Mouse (Mus musculus): ENCODE results near the gene Zfp423. TPM values are rescaled to one million over a fixed set of nuclear protein-coding genes. Genes with fewer than 3 reads are reported as not detected.

Gene Zfp423
- polyA plus RNA-seq, 1 experiment from 2014 or later = 0.01 TPM

DNA sequence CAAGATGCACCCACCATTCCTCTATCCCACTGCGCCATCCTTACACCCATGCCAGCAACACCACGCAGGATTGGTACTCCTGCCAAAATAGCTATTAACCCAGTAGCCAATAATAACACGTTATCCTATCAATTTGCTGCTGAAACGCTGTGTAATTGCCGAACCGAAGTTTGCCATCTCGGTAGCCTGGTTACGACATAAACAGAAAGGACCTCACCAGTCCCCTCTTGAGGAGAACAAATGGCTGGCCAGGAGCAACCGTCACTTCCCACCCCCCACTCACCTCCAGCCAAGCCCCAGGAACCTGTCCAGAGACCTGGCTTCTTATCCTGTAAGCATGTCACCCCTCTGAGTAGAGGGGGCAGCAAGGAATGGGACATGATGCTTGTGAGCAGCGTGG lies 156.0 kb downstream of the Zfp423 start:
- ChIA-PET POLR2A (no interaction called here), CTCF (no interaction called here)
- H3K27me3 ChIP-seq = peaks cover 45% of the 10 kb centered on the region
- TF ChIP-seq CTCF (IDR thresholded peaks at IDR 0.05) = no peak
- ATAC-seq (no peak), DNase-seq (ENCODE audit: low read depth, low spot score) (no peak)
- in situ Hi-C loops (cut with MboI; ENCODE audit: low pct_unique_long_range_greater_than_20kb) = no loop called here

- ATAC-seq = no peak
Observed at GRCm38 (mm10) chr8:87802571-87802970, 156.8 kb downstream of the Zfp423 start.

GRCm38 (mm10) chr8:87800121-87800520 lies 159.3 kb downstream of the Zfp423 start:
- no peak for TF ChIP-seq CTCF (IDR thresholded peaks at IDR 0.05)
- POLR2A ChIA-PET = interaction anchor here (0.7 kb wide), 1 partner anchor 292 kb away, joined by 3 read pairs; no protein-coding TSS in a partner anchor
- CTCF ChIA-PET = no interaction called here
- H3K27me3 ChIP-seq = peaks cover 46% of the 10 kb centered on the region
- ATAC-seq (no peak), DNase-seq (ENCODE audit: low read depth, low spot score) (no peak)
- in situ Hi-C loops (cut with MboI; ENCODE audit: low pct_unique_long_range_greater_than_20kb) = no loop called here

More at GRCm38 (mm10) chr8:87802571-87802970, 156.8 kb downstream of the Zfp423 start:
- ChIA-PET CTCF (no interaction called here), POLR2A (no interaction called here)
- TF ChIP-seq CTCF (IDR thresholded peaks at IDR 0.05) = no peak
- peaks cover 44% of the 10 kb centered on the region for H3K27me3 ChIP-seq
- no peak for DNase-seq (ENCODE audit: low read depth, low spot score)
- in situ Hi-C loops (cut with MboI; ENCODE audit: low pct_unique_long_range_greater_than_20kb) = no loop called here

GRCm38 (mm10) chr8:87796234-87796633 lies 163.2 kb downstream of the Zfp423 start:
- CTCF ChIA-PET = no interaction called here
- ATAC-seq (no peak), DNase-seq (ENCODE audit: low read depth, low spot score) (no peak)
- in situ Hi-C loops (cut with MboI; ENCODE audit: low pct_unique_long_range_greater_than_20kb) = no loop called here
- TF ChIP-seq CTCF (IDR thresholded peaks at IDR 0.05) = no peak
- peaks cover 27% of the 10 kb centered on the region for H3K27me3 ChIP-seq
- POLR2A ChIA-PET = no interaction called here

DNA sequence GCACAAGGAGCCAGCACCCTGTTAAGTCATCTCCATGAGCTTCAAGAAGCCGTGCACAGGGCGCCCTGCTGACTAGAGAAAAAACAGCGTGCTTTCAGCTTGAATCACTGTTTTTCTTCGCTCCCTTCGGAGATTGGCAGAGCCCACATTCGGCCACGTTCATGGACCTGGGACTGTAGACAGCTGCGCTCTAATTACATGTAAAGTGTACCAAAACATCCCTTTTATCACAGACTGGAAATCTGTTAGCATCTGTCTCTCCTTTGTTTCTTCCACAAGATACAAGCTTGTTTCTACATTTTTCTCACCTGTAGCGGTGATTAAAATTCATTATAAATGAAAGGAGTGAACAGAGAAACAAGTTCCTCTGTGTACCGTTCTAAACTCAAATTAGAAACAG lies 164.8 kb downstream of the Zfp423 start:
- ATAC-seq (no peak), DNase-seq (ENCODE audit: low read depth, low spot score) (no peak)
- ChIA-PET CTCF (interaction anchor here (1.5 kb wide), 1 partner anchor 13 kb away, joined by 3 read pairs; no protein-coding TSS in a partner anchor), POLR2A (no interaction called here)
- TF ChIP-seq CTCF (IDR thresholded peaks at IDR 0.05) = no peak
- H3K27me3 ChIP-seq = peaks cover 24% of the 10 kb centered on the region
- in situ Hi-C loops (cut with MboI; ENCODE audit: low pct_unique_long_range_greater_than_20kb) = no loop called here

DNA sequence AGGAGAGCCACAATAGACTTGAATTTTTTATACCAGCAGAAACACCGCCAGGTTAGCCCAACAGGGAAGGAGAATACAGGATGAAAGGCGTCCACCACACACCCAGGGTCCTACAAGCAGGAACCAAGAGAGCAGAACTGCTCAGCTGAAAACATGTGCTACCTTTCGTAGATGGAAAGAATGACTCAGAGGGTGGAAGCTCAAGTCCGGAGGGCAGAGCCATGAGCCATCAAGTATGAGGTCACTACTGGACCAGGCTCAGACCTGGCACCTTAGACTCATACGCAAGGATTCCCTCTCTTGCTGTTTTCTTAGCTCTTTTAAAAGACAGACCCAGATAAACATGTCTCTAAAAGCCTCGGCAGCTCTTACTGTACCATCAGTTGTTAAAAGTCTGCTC lies 168.3 kb downstream of the Zfp423 start:
- in situ Hi-C loops (cut with MboI; ENCODE audit: low pct_unique_long_range_greater_than_20kb) = no loop called here
- DNase-seq (ENCODE audit: low read depth, low spot score) (no peak), ATAC-seq (no peak)
- H3K27me3 ChIP-seq = peaks cover 15% of the 10 kb centered on the region
- ChIA-PET CTCF (interaction anchor here (1.0 kb wide), 1 partner anchor 16 kb away, joined by 3 read pairs; no protein-coding TSS in a partner anchor), POLR2A (no interaction called here)
- no peak for TF ChIP-seq CTCF (IDR thresholded peaks at IDR 0.05)

GRCm38 (mm10) chr8:87784641-87785439 lies 174.6 kb downstream of the Zfp423 start:
- POLR2A ChIA-PET = no interaction called here
- CTCF ChIA-PET = no interaction called here
- DNase-seq (ENCODE audit: low read depth, low spot score) = no peak
- ATAC-seq = no peak
- in situ Hi-C loops (cut with MboI; ENCODE audit: low pct_unique_long_range_greater_than_20kb) = no loop called here
- TF ChIP-seq CTCF (IDR thresholded peaks at IDR 0.05) = no peak
- H3K27me3 ChIP-seq = peaks cover 38% of the 10 kb centered on the region

- in situ Hi-C loops (cut with MboI; ENCODE audit: low pct_unique_long_range_greater_than_20kb) = no loop called here
- TF ChIP-seq CTCF (IDR thresholded peaks at IDR 0.05) = no peak
- H3K27me3 ChIP-seq = peaks cover 32% of the 10 kb centered on the region
- ChIA-PET CTCF (no interaction called here), POLR2A (no interaction called here)
- DNase-seq (ENCODE audit: low read depth, low spot score) = no peak
- no peak for ATAC-seq
Observed at GRCm38 (mm10) chr8:87784227-87784626, 175.2 kb downstream of the Zfp423 start.

DNA sequence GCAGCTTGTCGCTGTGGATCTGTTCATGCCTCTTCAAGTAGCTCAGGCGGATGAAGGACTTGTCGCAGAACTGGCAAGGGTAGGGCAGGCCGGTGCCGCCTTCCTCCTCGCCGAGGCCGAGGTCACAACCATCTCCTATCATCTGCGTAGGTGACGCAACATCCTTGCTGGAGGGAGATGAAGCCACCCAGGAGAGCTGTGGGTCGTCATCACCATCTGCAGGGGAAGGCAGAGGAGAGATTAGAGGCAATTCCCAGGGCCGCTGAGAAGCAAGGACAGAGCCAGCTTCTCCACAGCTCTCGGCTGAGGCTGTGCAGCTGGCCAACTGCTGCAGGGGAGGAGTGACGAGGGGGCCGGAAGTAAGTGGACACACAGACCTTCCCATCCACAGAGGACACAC lies 176.2 kb downstream of the Zfp423 start:
- in situ Hi-C loops (cut with MboI; ENCODE audit: low pct_unique_long_range_greater_than_20kb) = no loop called here
- peaks cover 31% of the 10 kb centered on the region for H3K27me3 ChIP-seq
- ATAC-seq = no peak
- DNase-seq (ENCODE audit: low read depth, low spot score) = no peak
- TF ChIP-seq CTCF (IDR thresholded peaks at IDR 0.05) = no peak
- ChIA-PET POLR2A (no interaction called here), CTCF (no interaction called here)

GRCm38 (mm10) chr8:87777586-87777985 lies 181.8 kb downstream of the Zfp423 start:
- in situ Hi-C loops (cut with MboI; ENCODE audit: low pct_unique_long_range_greater_than_20kb) = no loop called here
- no peak for DNase-seq (ENCODE audit: low read depth, low spot score)
- ChIA-PET POLR2A (no interaction called here), CTCF (no interaction called here)
- TF ChIP-seq CTCF (IDR thresholded peaks at IDR 0.05) = no peak
- H3K27me3 ChIP-seq = peaks cover 31% of the 10 kb centered on the region
- ATAC-seq = no peak

- in situ Hi-C loops (cut with MboI; ENCODE audit: low pct_unique_long_range_greater_than_20kb) = no loop called here
- ATAC-seq (no peak), DNase-seq (ENCODE audit: low read depth, low spot score) (no peak)
- peaks cover 17% of the 10 kb centered on the region for H3K27me3 ChIP-seq
- ChIA-PET CTCF (no interaction called here), POLR2A (interaction anchor here (0.8 kb wide), 1 partner anchor 40 kb away, joined by 3 read pairs; no protein-coding TSS in a partner anchor)
- TF ChIP-seq CTCF (IDR thresholded peaks at IDR 0.05) = no peak
Observed at GRCm38 (mm10) chr8:87775889-87776288, 183.5 kb downstream of the Zfp423 start.

- DNase-seq (ENCODE audit: low read depth, low spot score) = no peak
- in situ Hi-C loops (cut with MboI; ENCODE audit: low pct_unique_long_range_greater_than_20kb) = no loop called here
- ChIA-PET POLR2A (no interaction called here), CTCF (no interaction called here)
- H3K27me3 ChIP-seq = peaks cover 10% of the 10 kb centered on the region
- no peak for ATAC-seq
- TF ChIP-seq CTCF (IDR thresholded peaks at IDR 0.05) = no peak
Observed at GRCm38 (mm10) chr8:87774966-87775365, 184.4 kb downstream of the Zfp423 start.
